Mouse (Mus musculus): Measurements from ENCODE around the gene Cdc34.

Cdc34 gene

DNA sequence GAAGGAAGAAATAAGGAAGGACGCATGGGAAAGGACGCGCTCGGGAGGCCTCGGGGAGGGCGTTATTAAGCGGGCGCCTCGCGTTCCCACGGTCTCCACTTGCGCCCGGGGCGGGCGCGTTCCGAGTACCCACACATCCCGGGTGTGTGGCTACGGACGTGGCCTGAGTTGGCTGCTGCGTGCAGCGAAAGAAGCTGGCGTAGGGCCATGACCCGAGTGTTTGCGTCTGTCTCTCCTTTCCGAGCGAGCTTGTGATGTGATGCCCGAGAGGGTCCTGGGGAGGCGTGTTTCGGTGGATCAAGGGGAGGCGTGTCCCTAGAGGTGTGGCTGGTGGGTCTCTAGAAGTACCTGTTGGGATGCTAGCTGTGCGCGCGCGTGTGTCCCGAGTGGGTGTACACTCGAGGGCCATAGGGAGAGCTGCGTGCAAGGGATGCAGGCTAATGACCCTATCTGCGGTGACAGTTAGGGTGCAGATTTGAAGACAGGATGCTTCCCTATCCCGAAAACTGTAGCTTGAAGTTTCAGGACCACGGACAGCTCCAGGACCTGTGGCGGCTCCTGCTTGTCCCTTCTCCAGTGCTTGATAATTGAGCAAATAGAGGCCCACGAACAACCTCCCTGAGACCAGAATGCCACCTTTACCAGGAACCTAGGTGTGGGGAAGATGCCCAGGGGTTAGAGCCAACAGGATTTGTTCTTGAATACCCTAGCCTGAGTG is 35.8 kb downstream of the Cdc34 start:
- peak; percentile 80 for DNase-seq

DNA sequence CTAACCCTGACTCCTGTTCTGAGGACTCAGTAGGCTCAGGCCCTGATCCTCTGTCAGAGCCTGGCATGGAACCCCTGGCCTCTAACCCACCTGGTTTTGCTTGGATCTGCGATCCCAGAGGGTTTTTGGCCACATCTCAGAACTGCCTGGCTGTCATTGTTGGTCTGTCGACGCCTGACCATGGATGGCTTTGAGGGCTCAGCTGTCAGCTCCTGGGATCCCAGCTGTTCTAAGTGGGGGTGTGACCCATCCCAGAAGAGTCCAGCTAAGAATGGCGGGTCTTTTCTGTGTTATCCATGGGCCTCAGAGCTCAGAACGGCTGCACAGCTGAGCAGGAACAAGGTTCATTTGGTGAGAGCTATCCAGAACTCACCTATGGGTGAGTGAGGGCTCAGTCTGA is 39.1 kb downstream of the Cdc34 start:
- no peak for DNase-seq

DNA sequence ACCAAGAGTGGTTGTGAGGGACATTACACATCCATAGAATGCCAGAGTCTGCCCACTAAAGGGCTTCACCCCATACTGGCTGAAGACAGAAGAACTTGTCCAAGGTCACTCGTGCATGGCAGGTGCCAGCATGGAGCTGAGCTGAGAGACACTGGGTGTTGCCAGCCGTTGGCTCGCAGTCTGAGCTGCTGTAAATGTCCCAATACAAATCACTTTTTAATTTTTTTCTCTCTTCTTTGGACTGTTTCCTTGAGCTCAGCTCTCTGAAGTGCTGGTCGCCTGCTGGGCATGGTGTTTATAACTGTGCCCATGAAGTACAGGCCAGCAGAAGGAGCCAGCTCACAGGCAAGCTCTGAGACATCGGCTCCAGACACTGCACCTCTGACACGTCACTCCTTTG is 41.1 kb downstream of the Cdc34 start:
- DNase-seq = no peak

DNA sequence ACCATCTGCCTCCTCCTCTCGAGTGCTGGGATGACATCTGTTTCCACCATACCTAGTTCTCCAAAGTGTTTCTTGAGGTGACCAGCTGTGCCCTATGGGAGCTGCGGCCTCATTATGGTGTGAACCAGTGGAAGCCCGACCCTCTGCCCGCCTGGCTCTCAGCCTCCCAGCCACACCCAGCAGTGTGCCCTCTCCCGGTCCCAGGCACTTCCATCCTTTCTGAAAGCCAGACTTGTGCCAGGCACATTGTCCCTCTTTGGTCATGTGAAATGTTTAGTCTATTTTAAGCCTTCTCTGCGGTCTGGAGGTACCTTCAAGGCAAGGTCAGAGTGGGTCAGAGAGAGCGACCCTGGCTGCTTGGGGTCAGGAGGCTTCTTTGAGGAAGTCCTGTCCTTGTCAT is 41.7 kb downstream of the Cdc34 start:
- no peak for DNase-seq

DNA sequence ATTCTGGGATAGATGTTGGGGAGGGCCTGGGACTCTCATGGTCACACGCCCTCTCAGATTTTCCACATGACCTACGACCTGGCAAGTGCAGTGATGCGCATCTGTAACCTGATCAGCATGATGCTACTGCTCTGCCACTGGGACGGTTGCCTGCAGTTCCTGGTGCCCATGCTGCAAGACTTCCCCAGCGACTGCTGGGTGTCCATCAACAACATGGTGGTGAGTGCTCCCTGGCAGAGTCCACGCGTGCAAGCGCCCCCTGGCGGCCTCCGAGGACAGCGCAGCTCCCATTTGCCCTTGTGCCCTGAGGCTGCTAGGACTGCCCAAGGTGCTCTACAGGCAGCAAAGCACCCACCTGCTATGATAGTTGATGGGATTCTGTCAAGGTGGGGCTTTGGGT is 44.1 kb downstream of the Cdc34 start:
- DNase-seq = peak; percentile 76

DNA sequence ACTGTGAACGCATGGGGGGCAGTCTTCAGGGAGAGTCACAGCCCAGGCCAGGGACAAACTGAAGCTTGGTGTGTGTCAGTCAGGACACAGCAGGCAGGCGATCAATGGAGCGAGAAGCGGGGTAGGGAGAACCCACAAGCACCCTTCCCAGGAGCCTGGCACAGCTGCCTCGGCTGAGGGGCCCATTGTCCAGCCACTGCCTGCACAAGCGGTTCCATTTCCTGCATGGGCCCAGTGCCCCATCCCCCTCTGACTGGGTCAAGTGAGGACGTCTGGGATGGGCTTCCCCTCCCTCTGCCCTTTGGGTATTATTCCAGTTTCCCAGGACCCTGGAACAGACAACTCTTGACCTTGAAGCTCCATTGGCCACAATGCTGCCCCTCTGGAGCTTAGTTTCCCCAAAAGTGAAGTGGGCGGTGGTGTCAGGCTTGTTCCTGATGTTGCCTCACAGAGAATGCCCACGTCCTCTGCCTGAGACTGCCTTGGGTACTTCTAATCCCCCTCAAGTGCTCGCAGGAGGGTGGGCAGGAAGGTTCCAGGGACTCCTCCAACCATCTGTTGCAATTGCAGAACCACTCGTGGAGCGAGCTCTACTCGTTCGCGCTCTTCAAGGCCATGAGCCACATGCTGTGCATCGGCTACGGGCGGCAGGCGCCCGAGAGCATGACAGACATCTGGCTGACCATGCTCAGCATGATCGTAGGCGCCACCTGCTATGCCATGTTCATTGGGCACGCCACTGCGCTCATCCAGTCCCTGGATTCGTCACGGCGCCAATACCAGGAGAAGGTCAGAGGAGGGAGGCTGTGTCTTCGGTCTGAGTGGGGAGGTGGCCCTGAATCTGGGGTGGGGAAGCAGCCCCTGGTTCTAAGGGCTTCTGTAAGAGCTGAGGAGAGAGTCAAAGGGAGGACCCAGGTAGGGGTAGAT is 46.6 kb downstream of the Cdc34 start:
- DNase-seq = no peak

DNA sequence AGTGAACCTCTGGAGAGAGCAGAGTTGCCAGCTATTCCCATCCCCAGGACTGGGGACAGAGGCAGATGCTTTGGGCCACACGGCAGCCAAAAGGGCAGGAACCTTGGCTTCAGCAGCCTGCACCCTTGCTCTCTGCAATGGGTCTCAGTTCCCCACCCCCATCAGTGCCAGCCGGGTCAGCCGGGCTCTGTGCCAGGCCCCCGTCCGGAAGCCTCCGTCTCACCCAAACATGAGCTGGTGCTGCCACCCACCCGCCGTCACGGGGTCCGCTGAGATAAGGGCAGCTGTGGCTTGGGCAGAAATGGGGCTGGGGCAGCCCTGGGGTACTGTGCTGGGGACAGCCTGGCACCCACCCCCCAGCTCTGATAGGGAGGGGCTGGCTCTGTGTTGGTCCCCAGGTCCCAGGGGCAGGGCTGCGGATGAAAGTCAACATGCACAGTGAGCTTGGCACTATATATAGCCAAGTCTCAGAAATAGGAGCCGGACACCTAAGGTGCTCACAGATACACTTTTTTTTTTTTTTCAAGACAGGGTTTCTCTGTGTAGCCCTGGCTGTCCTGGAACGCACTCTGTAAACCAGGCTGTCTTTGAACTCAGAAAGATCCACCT is 47.5 kb downstream of the Cdc34 start:
- DNase-seq = no peak

DNA sequence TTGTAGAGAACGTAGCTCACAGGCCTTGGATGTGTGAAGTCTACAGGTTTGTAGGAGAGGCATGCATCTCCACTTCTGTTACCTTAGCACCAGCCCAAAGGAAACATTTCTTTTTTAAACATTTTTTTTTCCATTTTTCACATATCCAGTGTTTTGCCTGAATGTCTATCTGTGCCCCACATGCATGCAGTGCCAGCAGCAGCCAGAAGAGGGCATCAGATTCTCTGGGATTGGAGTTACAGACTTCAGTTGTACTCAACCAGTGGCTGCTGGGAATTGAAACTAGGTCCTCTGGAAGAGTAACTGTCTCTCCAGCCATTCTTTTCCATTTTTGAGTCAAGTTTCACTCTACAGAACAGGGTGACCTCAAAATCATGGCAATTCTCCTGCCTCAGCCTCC is 50.5 kb downstream of the Cdc34 start:
- peak; percentile 56 for DNase-seq

DNA sequence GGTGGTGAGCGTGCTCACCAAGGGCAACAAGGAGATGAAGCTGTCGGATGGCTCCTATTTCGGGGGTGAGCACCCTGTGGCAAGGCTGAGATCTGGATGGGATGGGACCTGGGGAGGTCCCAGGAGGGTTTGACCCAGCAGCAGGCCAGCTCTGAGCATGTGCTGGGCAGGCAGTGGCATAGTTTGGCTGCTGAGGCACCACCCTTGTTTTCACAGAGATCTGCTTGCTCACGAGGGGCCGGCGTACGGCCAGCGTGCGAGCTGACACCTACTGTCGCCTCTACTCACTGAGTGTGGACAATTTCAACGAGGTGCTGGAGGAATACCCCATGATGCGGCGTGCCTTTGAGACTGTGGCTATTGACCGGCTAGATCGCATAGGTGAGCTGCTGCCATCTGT is 51.9 kb downstream of the Cdc34 start:
- DNase-seq = no peak

DNA sequence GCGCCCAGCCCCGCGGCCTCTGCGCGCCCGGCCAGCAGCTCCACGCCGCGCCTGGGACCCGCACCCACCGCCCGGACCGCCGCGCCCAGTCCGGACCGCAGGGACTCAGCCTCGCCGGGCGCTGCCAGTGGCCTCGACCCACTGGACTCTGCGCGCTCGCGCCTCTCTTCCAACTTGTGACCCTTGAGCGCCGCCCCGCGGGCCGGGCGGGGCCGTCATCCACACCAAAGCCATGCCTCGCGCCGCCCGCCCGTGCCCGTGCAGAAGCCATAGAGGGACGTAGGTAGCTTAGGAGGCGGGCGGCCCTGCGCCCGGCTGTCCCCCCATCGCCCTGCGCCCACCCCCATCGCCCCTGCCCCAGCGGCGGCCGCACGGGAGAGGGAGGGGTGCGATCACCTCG is 53.4 kb downstream of the Cdc34 start:
- no peak for DNase-seq

DNA sequence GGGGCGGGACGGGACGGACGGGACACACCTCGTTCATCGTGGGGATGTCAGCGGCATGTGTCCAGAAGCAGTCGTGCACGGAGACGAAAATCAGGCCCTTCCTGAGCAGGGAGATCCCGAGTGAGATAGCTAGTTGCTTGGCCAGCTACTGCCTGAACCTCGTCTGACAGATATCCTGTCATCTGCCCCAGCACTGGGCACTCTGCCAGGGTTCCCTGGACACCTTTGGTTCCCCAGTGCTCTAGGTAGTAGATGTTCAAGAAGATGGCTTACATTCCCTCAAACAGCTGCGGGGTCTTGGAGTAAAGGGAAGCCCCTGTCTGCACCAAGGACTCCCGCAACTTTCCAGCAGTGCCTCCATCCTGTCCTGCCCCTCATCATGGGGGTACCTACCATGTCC is 54.7 kb downstream of the Cdc34 start:
- DNase-seq = no peak

All from lung, postnatal 36 days (tissue).